In the genomic region with DNA sequence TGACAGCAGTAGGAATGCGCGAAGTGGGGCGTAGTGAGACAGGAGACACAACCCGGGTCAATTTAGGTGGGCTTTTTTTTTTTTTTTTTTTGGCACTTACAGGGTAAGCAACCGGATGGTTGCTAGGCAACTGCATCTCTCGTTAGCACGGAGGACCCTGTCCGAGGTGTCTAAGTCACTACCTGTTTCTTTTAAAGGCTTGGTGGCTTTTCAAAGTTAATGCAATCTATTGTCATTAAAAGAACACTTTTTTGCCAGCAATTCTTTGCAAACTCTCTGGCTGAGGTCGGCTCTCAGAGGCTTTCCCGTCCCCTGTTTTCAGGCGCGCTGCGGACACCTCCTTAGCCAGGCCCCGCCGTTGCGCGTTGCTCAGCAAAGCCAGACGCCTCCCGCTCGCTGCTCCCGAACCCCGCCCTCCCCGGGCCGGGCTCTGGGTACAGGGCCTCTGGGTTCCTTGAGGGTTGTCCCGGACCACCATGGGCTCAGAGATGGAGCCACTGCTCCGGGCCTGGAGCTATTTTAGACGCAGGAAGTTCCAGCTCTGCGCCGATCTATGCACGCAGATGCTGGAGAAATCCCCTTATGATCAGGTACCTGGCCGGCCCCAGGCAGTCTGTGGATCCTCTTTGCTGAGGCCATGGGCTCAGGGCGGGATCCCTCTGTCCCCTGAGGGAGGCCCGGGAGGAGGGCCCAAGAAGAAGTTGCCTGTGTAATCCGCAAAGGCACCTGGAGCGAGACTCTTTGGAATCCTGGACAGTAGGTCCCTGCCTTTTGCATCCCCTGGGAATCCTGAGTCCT, we compare ENCODE assay signal across 7 mouse cellular contexts. TPM values are rescaled to one million over a fixed set of nuclear protein-coding genes. Genes with fewer than 3 reads are reported as not detected.
DNase-seq lines count a peak whose midpoint lies in the region; ATAC-seq lines count a peak whose summit lies in the region.

TSS of gene Ttc8 (plus strand) at position 381 of the 798 bp plus-strand sequence.

- 0 out of 2 replicates have a peak, but pooled peaks cover 4% of the 10 kb centered on the region for H3K27me3 ChIP-seq in embryonic facial prominence, embryonic 13.5 days
- H3K27me3 ChIP-seq in midbrain, embryonic 11.5 days (ENCODE audit: control insufficient read depth, insufficient read depth, low read length): no peaks in the 10 kb centered on the region

- peak within 1 kb of the TSS; percentile 78 for H3K4me2 ChIP-seq in embryonic facial prominence, embryonic 13.5 days
- H3K4me2 ChIP-seq in midbrain, embryonic 11.5 days: peak within 1 kb of the TSS; percentile 83

- peak within 1 kb of the TSS; percentile 71 for H3K4me3 ChIP-seq in embryonic facial prominence, embryonic 13.5 days
- peak within 1 kb of the TSS; percentile 68 for H3K4me3 ChIP-seq in midbrain, embryonic 11.5 days (ENCODE audit: low read depth, low read length)

- peak; percentile 99 for ATAC-seq in embryonic facial prominence, embryonic 13.5 days (ENCODE audit: insufficient number of reproducible peaks, insufficient read depth, low FRiP score, low TSS enrichment, low read depth)
- peak; percentile 99 for ATAC-seq in midbrain, embryonic 11.5 days (ENCODE audit: low FRiP score)

- WGBS in embryonic facial prominence, embryonic 13.5 days: under 1% methylated on average over 35 of the region's 35 CpGs
- WGBS in midbrain, embryonic 11.5 days: under 1% methylated on average over 35 of the region's 35 CpGs

- peaks cover 6% of the 10 kb centered on the region; the same call in 1 of the 2 replicates for H3K4me1 ChIP-seq in embryonic facial prominence, embryonic 13.5 days
- peaks cover 13% of the 10 kb centered on the region for H3K4me1 ChIP-seq in midbrain, embryonic 11.5 days (ENCODE audit: control insufficient read depth, insufficient read depth, low read length)

- H3K27ac ChIP-seq in embryonic facial prominence, embryonic 13.5 days: peak within 1 kb of the TSS; percentile 74
- H3K27ac ChIP-seq in midbrain, embryonic 11.5 days (ENCODE audit: low read depth, low read length): peak within 1 kb of the TSS; percentile 82

- DNase-seq in adrenal gland, postnatal 36 days: peak; percentile 85 to 92
- peak; percentile 99 for DNase-seq in heart, adult 11 months
- peak; percentile 91 for DNase-seq in kidney, adult 11 months
- peak; percentile 91 for DNase-seq in left cerebral cortex, postnatal 4 days
- peak; percentile 99 for DNase-seq in midbrain, embryonic 11.5 days (ENCODE audit: low spot score, missing footprints)
- peak; percentile 88 for DNase-seq in skeletal muscle tissue, adult 2 months (ENCODE audit: low read depth, low spot score)

- H3K36me3 ChIP-seq in embryonic facial prominence, embryonic 13.5 days: no peaks in the 10 kb centered on the region
- H3K36me3 ChIP-seq in midbrain, embryonic 11.5 days (ENCODE audit: control insufficient read depth, insufficient read depth, low read length): no peaks in the 10 kb centered on the region

- intact Hi-C loops in left cerebral cortex, postnatal 4 days (cut with DNase I): no loop called here

- H3K9ac ChIP-seq in embryonic facial prominence, embryonic 13.5 days: peak within 1 kb of the TSS; percentile 87
- H3K9ac ChIP-seq in midbrain, embryonic 11.5 days (ENCODE audit: low read length): peak within 1 kb of the TSS; percentile 83

- no peaks in the 10 kb centered on the region for H3K9me3 ChIP-seq in embryonic facial prominence, embryonic 13.5 days
- no peaks in the 10 kb centered on the region for H3K9me3 ChIP-seq in midbrain, embryonic 11.5 days (ENCODE audit: control insufficient read depth, low read length)

RNA-seq across cellular contexts. Expression of gene Ttc8, which starts in this region (rescaled TPM):
- 10 to 100 TPM; 16.7 to 23.3 TPM for total RNA-seq in adrenal gland, postnatal 36 days (2021)
- 36.5 and 37.6 TPM in 2 replicates for polyA plus RNA-seq in embryonic facial prominence, embryonic 13.5 days (2015; fragmentation: Nextera tagmentation; extraction: Ambion mirVana)
- 10 to 100 TPM; 27.7 to 31.1 TPM for total RNA-seq in left cerebral cortex, postnatal 4 days (2021)
- 42.9 and 49.9 TPM in 2 replicates for polyA plus RNA-seq in midbrain, embryonic 11.5 days (2014; fragmentation: Nextera tagmentation; extraction: Ambion mirVana)

Comparison
In these comparisons a context has a peak if more than half of its experiments do, and no peak if none do; other contexts are left out.
1. Peak in every context shown above with its lines: DNase-seq, ATAC-seq, H3K4me3 ChIP-seq and H3K27ac ChIP-seq.